Mouse (Mus musculus) ovary, postnatal 14 days (tissue): ENCODE results near the gene Dhx9.
A peak's percentile ranks its signal among the peaks of the same experiment; 100 is the strongest.
"Not testable (repeated sequence)": the region's sequence is repeated elsewhere in the genome, so short reads cannot be mapped to it uniquely, and the experiment has no call there.

Experiments
- DNase-seq: peaks from one replicate; pipeline ENCODE4 v3.0.0; 2022; ENCODE audit warnings: low spot score

Dhx9 gene

GRCm38 (mm10) chr1:153487500-153487879, at the start of gene Dhx9:
Gene Dhx9, minus strand, starts transcription at chr1:153487660.
- DNase-seq: peak; percentile 99

GRCm38 (mm10) chr1:153535611-153536010, 48.2 kb upstream of the Dhx9 start:
- no peak for DNase-seq

GRCm38 (mm10) chr1:153532896-153533295, 45.4 kb upstream of the Dhx9 start:
- DNase-seq: not testable (repeated sequence)

- no peak for DNase-seq
These were observed 44.9 kb upstream of the Dhx9 start for GRCm38 (mm10) chr1:153532234-153532841.

- DNase-seq: no peak
These were observed 44.3 kb upstream of the Dhx9 start for GRCm38 (mm10) chr1:153531677-153532233.

GRCm38 (mm10) chr1:153522116-153522515, 34.7 kb upstream of the Dhx9 start:
- DNase-seq: no peak

GRCm38 (mm10) chr1:153515368-153515767, 27.9 kb upstream of the Dhx9 start:
- DNase-seq: no peak

- no peak for DNase-seq
These were observed 23.0 kb upstream of the Dhx9 start for GRCm38 (mm10) chr1:153510330-153511009.

- not testable (repeated sequence) for DNase-seq
These were observed 22.1 kb upstream of the Dhx9 start for GRCm38 (mm10) chr1:153509569-153509968.

GRCm38 (mm10) chr1:153509012-153509411, 21.6 kb upstream of the Dhx9 start:
- DNase-seq: no peak

- DNase-seq: no peak
These were observed 18.8 kb upstream of the Dhx9 start for GRCm38 (mm10) chr1:153506266-153506665.

GRCm38 (mm10) chr1:153501644-153502321, 14.3 kb upstream of the Dhx9 start:
- DNase-seq: no peak

GRCm38 (mm10) chr1:153500030-153500429, 12.6 kb upstream of the Dhx9 start:
- DNase-seq: no peak

- DNase-seq: no peak
These were observed 8.6 kb upstream of the Dhx9 start for GRCm38 (mm10) chr1:153496030-153496429.

GRCm38 (mm10) chr1:153493931-153494330, 6.5 kb upstream of the Dhx9 start:
- no peak for DNase-seq

GRCm38 (mm10) chr1:153493338-153493737, 5.9 kb upstream of the Dhx9 start:
- DNase-seq: no peak

GRCm38 (mm10) chr1:153491822-153492221, 4.4 kb upstream of the Dhx9 start:
- no peak for DNase-seq

- no peak for DNase-seq
These were observed 3.9 kb upstream of the Dhx9 start for GRCm38 (mm10) chr1:153491345-153491744.

GRCm38 (mm10) chr1:153489963-153490362, 2.5 kb upstream of the Dhx9 start:
- DNase-seq: no peak

GRCm38 (mm10) chr1:153489540-153489939, 2.1 kb upstream of the Dhx9 start:
- no peak for DNase-seq

GRCm38 (mm10) chr1:153489132-153489531, 1.7 kb upstream of the Dhx9 start:
- DNase-seq: no peak

GRCm38 (mm10) chr1:153486767-153487499, 527 bp downstream of the Dhx9 start:
- peak; percentile 31 for DNase-seq
